In genomic region chr16:95064423-95064822, GRCm38 (mm10) we compare ENCODE assay signal across 23 mouse cellular contexts.
DNase-seq lines count a peak whose midpoint lies in the region; ATAC-seq and TF ChIP-seq lines count a peak whose summit lies in the region.
"Had no signal": no experiment of that assay in that cellular context is flagged by ENCODE, and none has a peak within 500 bp of the region (broad histone marks: within the 10 kb centered on the region; RNA-seq: fewer than 3 reads in every experiment).

No protein-coding gene starts in this region.

- H3K4me2 ChIP-seq in hindbrain, postnatal 0 days (ENCODE audit: low read depth, low read length) = no peak overlapping the region
- H3K4me2 ChIP-seq in hindbrain, embryonic 11.5 days (replicated peaks; ENCODE audit: low read depth, low read length) = no peak overlapping the region
- H3K4me2 ChIP-seq: forebrain, embryonic 15.5 days; heart, embryonic 15.5 days; limb, embryonic 13.5 days; neural tube, embryonic 12.5 days had no signal

- no peak overlapping the region for H3K4me3 ChIP-seq in hindbrain, postnatal 0 days (ENCODE audit: low read length)
- H3K4me3 ChIP-seq in hindbrain, embryonic 11.5 days (ENCODE audit: low read depth, low read length) = no peak overlapping the region
- H3K4me3 ChIP-seq: forebrain, embryonic 15.5 days; gastrocnemius, adult 2 months; heart, adult 2 months; heart, embryonic 15.5 days; hindbrain, embryonic 10.5 days; limb, embryonic 13.5 days; megakaryocyte, embryonic 14.5 days; neural tube, embryonic 12.5 days had no signal

- TF ChIP-seq CTCF in hindbrain, postnatal 0 days (IDR thresholded peaks at IDR 0.05; ENCODE audit: low read depth) = no peak

- H3K4me1 ChIP-seq in hindbrain, postnatal 0 days (ENCODE audit: insufficient read depth, low read length) = no peaks in the 10 kb centered on the region
- H3K4me1 ChIP-seq in hindbrain, embryonic 11.5 days (replicated peaks; ENCODE audit: control insufficient read depth, insufficient read depth, low read length) = no peaks in the 10 kb centered on the region
- H3K4me1 ChIP-seq: forebrain, embryonic 15.5 days; heart, embryonic 15.5 days; hindbrain, embryonic 10.5 days; limb, embryonic 13.5 days; megakaryocyte, embryonic 14.5 days; neural tube, embryonic 12.5 days had no signal

- no peak overlapping the region for H3K27ac ChIP-seq in hindbrain, postnatal 0 days
- H3K27ac ChIP-seq in hindbrain, embryonic 11.5 days (ENCODE audit: low read depth, low read length) = no peak overlapping the region
- H3K27ac ChIP-seq: forebrain, embryonic 15.5 days; gastrocnemius, adult 2 months; heart, adult 2 months; heart, embryonic 15.5 days; hindbrain, embryonic 10.5 days; limb, embryonic 13.5 days; neural tube, embryonic 12.5 days had no signal

- no peaks in the 10 kb centered on the region for H3K27me3 ChIP-seq in hindbrain, postnatal 0 days (ENCODE audit: insufficient read depth, low read length)
- no peaks in the 10 kb centered on the region for H3K27me3 ChIP-seq in hindbrain, embryonic 11.5 days (ENCODE audit: control insufficient read depth, insufficient read depth, low read length)
- H3K27me3 ChIP-seq: forebrain, embryonic 15.5 days; heart, embryonic 15.5 days; limb, embryonic 13.5 days; megakaryocyte, embryonic 14.5 days; neural tube, embryonic 12.5 days; Patski had no signal

- H3K9me3 ChIP-seq in hindbrain, postnatal 0 days (ENCODE audit: low read length) = no peaks in the 10 kb centered on the region
- H3K9me3 ChIP-seq in hindbrain, embryonic 11.5 days (ENCODE audit: control insufficient read depth, low read length) = no peaks in the 10 kb centered on the region
- H3K9me3 ChIP-seq: forebrain, embryonic 15.5 days; heart, embryonic 15.5 days; hindbrain, embryonic 10.5 days; limb, embryonic 13.5 days; neural tube, embryonic 12.5 days had no signal

- no peak for ATAC-seq in hindbrain, postnatal 0 days
- ATAC-seq in hindbrain, embryonic 11.5 days (ENCODE audit: low FRiP score) = no peak
- ATAC-seq: activated CD4-positive, CD25-positive, alpha-beta regulatory T cell, adult 4 months; forebrain, embryonic 15.5 days; inflammation-experienced regulatory T-cells, adult 6 months; Patski had no signal

- no peak overlapping the region for H3K9ac ChIP-seq in hindbrain, postnatal 0 days (replicated peaks; ENCODE audit: low read length)
- H3K9ac ChIP-seq in hindbrain, embryonic 11.5 days (ENCODE audit: low read depth, low read length) = no peak overlapping the region
- H3K9ac ChIP-seq: forebrain, embryonic 15.5 days; heart, embryonic 15.5 days; limb, embryonic 13.5 days; neural tube, embryonic 12.5 days had no signal

- intact Hi-C loops in gastrocnemius, postnatal 36 days (cut with DNase I) = no loop called here

- no peaks in the 10 kb centered on the region for H3K36me3 ChIP-seq in hindbrain, postnatal 0 days (ENCODE audit: insufficient read depth, low read length)
- no peaks in the 10 kb centered on the region for H3K36me3 ChIP-seq in hindbrain, embryonic 11.5 days (ENCODE audit: control insufficient read depth, insufficient read depth, low read length)
- H3K36me3 ChIP-seq: forebrain, embryonic 15.5 days; heart, embryonic 15.5 days; hindbrain, embryonic 10.5 days; limb, embryonic 13.5 days; neural tube, embryonic 12.5 days had no signal

- 66% methylated on average over 6 of the region's 6 CpGs for WGBS in hindbrain, postnatal 0 days
- WGBS in hindbrain, embryonic 11.5 days = 85% methylated on average over 6 of the region's 6 CpGs

- DNase-seq in hindbrain, postnatal 0 days (ENCODE audit: low spot score) = peak; percentile 57
- DNase-seq in hindbrain, embryonic 11.5 days (ENCODE audit: low spot score) = no peak
- peak; percentile 31 to 34 for DNase-seq in right cerebral cortex, postnatal 10 days (ENCODE audit: low spot score in 2 of 2)
- no peak for DNase-seq in right cerebral cortex, postnatal 4 days
- DNase-seq in cerebellum, postnatal 10 days = peak; percentile 98 to 99
- no peak for DNase-seq in kidney, postnatal 14 days
- DNase-seq in gastrocnemius, postnatal 36 days = no peak
- DNase-seq: adrenal gland, postnatal 36 days; B cell, adult 2 months; gastrocnemius, adult 2 months; heart, adult 2 months; kidney, adult 8-10 months; kidney, postnatal 36 days; lung, postnatal 14 days had no signal

Comparison
In these comparisons a context has a peak if more than half of its experiments do, and no peak if none do; other contexts are left out.
1. DNase-seq: peak in hindbrain, postnatal 0 days (single experiment), right cerebral cortex, postnatal 10 days (2 of 2) and cerebellum, postnatal 10 days (2 of 2); none in hindbrain, embryonic 11.5 days (single experiment), right cerebral cortex, postnatal 4 days (single experiment), kidney, postnatal 14 days (single experiment) and gastrocnemius, postnatal 36 days (0 of 2).